Mouse (Mus musculus) ovary, postnatal 14 days (tissue): ENCODE results near the gene Gm10842.

Experiments
- DNase-seq: peaks from one replicate; pipeline ENCODE4 v3.0.0; 2022; ENCODE audit warnings: low spot score

The Gm10842 gene

GRCm38 (mm10) chr11:105153068-105153833, 6.6 kb downstream of the Gm10842 start:
- DNase-seq: peak; percentile 14

- DNase-seq: no peak
These were observed 9.2 kb downstream of the Gm10842 start for GRCm38 (mm10) chr11:105155915-105156314.

GRCm38 (mm10) chr11:105156748-105157267, 10.1 kb downstream of the Gm10842 start:
- DNase-seq: no peak

DNA sequence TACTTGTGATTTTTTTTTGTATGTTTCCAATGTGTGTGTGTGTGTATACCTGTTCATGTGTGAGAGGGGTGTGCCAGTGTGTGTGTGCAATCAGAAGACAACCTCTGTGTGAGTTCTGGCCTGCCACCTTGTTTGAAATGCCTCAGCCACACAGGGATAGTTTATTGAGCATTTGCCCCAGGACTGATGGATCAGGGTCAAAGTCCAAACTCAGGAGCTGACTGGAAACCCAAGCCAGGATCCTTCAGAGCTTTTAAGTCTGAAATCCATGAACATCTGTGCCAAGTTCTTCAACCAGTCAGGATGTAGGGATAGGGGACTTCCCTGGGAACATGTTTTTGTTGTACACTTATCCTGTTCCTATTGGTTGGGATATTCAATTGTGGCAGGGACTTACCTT, 11.4 kb downstream of the Gm10842 start:
- DNase-seq: no peak

DNA sequence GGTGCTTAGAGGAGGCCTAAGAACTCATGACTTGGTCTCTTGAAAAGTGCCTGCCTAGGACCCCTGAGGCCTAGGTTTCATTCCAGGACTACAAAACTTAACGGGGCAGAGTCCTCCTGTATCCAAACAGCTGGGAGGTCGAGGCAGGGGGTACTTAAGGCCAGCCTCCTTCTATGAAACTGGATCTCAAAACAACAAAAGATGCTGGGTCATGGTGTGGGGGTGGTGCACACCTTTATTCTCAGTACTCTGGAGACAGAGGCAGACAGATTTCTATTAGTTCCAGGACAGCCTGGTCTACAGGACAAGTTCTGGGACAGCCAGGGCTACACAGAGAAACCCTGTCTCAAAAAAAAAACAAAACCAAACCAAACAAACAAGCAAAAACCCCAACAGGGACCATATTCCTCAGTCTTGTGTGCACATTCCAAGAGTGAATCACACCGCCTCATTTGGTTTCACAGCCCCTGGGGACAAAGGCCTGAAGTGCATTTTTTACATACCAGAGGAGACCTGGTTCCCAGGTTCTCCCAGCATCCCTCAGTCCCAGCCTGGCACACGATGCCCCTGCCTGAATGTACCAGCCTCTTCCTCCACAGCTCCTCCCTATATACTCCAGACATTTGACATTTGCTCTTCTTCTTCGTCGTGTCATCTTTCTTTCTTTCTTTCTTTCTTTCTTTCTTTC, 13.1 kb downstream of the Gm10842 start:
- no peak for DNase-seq

DNA sequence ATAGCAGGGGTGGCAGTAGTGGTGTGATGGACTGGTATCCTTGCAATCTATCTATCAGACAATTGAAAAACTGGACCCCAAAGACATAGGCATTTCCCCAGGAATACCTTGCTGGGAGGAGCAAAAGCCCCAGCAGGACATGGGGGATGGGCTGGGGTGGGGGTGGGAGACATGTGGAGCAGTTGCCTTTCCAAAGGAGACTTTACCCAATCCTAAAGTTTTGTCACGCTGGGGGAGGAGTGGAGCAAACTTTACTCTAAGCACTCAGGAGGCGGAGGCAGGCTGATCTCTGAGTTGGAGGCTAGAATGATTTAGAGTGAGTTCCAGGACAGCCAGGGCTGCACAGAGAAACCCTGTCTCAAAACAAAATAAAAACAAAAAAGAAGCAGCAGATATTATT, 14.7 kb downstream of the Gm10842 start:
- DNase-seq: no peak

DNA sequence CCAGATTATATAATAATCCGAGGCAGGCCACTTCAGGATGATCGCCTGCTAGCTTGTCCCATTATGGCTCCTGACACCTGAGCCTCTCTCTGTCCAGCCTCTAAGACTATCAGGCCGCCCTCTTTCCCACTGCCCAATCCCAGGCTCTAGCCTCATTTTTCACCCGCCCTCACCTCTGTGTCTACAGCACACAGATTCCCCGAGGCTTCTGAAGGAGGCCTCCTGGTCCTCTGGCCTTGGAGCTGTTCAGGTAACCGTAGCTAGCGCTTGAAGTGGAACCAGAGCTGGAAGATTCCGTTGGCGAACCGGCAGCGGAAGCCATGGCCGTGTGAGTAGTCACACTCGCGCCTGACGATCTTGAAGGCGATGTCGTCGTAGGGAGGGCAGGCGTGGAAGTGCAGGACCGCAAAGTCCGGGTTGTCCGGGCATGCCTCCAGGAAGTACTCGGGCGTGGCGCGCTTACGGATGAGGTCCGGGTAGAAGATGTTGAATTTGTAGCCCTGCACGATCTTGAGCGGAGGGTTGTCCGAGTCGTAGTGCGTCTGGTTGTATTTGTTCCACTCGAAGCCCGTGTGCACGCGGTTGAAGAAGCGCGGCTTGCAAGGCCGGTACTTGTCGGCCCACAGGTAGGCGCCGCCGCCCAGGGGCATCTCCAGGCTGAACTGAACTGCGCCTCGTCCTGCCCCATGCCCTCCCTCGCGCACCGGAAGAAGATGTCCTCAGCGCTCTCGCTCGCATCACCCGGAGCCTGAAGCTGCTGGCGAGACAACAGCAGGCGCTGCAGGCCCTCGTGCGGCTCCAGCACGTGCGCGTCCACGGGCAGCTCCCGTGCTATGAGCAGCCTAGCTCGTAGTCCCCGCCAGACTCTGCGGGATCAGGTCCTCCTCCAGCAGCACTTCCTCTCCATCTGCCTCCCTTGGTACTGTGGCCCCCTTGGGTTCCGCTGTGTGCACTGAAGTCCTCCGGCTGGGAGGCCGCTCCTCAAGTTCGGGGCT, 18.1 kb downstream of the Gm10842 start:
- DNase-seq: no peak

GRCm38 (mm10) chr11:105166780-105167179, 20.1 kb downstream of the Gm10842 start:
- no peak for DNase-seq

DNA sequence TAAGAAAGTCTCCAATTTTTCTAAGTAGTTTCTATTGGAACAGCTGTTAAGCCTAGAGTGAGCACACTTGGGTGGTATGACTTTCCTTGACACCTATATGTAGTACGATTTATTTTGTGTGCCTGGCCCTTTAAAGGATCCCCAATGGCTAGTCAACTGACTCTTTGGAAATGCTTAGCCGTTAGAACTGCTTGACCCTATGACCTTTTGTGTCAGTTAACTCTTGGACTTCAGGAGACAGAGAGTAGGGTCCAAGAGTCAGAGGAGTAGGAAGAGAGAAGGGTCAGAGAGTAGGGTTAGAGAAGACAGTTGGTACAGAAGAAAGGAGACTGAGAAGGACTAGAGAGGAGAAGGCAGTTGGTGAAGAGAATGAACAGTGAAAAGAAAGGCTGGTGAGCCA, 31.8 kb downstream of the Gm10842 start, which contains the start of gene Tlk2:
Tlk2 (plus strand) TSS at position 292 of the 400 bp plus-strand sequence.
- DNase-seq: no peak

DNA sequence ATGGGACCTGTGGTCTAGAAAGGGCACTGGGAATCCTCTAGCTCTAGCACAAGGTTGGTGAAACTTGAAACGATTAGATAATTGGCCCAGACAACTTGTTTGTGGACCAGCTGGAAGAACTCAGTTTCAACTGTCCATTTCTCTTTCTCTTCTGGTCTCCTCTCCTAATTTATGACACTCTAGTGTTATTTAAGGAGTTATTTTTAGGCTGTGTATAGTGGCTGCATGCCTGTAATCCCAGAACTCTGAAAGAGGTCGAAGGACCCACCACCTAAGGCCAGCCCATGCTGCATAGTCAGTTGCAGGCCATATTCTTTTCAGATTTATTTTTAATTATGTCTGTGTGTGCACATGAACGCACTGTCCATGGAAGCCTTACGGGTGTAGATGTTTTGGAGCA, 32.8 kb downstream of the Gm10842 start:
- no peak for DNase-seq

- peak; percentile 27 for DNase-seq
These were observed 33.9 kb downstream of the Gm10842 start for GRCm38 (mm10) chr11:105180471-105181091.

GRCm38 (mm10) chr11:105181126-105181637, 34.5 kb downstream of the Gm10842 start:
- DNase-seq: peak; percentile 89

DNA sequence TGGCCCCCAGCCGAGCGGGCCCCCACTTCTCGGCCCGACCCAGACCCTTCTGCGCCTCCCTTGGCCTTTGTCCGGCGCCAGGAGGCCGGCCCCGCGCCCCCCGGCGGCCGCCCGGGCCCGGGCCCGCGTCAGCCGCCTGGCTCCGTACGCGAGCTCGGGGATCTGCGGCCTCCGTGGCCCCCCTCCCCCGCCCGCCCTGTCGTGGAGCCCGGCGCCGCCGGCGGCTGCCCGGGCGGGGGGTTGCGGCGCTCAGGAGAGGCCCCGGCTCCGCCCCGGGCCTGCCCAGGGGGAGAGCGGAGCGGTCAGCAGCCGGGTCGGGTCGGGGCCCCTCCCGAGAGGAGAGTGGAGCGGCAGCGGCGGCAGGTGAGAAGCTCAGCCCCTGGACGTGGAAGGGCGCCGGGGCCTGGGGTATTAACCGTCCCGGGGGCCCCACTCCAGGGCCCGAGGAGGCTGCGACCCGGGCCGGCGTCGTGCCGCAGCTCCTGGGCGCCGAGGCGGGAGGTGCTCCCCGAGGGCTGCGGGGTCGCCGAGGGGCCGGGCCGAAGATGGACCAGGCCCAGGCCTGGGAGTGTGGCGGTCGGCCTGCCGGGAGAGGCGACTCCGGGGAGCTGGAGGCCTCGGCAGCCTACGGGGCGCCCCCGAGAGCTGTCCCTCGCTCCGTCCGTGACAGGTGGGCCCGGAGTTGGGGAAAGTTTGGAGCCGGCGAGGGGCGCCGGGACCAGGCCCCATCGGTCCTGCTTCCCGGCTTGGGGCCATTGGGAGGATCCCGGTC, 35.2 kb downstream of the Gm10842 start:
- DNase-seq: peak; percentile 46

DNA sequence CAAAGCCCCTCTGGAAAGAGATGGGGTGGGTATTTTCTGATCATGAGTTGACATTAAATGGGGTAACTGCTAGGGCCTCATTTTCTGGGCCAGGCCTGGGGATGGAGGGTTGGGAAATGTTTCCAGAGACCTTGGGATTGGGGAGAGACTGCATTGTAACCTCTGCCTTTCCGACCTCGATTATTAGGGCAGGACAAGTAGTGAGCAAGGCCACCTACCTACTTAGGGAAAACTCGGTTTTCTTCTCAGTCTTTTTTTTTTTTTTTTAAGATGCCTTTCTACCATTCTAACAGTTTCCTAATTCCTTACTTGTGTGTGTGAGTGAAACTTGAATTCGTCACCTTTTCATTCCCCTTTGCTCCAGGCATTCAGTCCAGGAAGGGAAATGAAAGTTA, 35.8 kb downstream of the Gm10842 start:
- no peak for DNase-seq

DNA sequence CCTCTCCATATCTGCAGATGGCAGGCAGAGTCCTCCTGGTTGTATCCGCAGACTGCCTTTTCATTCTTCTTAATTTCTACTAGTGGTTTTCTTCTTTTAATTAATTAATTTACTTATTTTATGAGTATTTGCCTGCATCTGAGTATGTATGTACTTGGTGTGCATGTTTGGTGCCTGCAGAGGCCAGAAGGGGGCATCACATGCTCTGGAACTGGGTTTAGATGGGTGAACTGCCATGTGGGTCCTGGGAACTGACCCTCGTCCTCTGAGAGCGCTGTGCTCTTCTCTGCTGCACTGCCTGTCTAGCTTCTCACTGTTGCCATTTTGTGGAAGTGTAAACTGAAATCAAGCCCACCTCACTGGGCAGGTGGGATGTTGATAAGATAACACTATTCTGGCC, 38.0 kb downstream of the Gm10842 start:
- DNase-seq: no peak

- DNase-seq: no peak
These were observed 45.5 kb downstream of the Gm10842 start for GRCm38 (mm10) chr11:105192186-105192585.
